Mouse (Mus musculus) testis, adult 2 months (tissue): ENCODE results near the gene Jmjd4.

ENCODE experiments used
- CTCF ChIP-seq: fragments of 200-500 bp; IDR thresholded peaks from 2 replicates; pipeline ENCODE4 v1.5.1; 2012; ENCODE audit warnings: low read depth, mild to moderate bottlenecking, inconsistent platforms, low read length, moderate library complexity; ENCODE audit not compliant: control insufficient read depth, insufficient read depth, insufficient replicate concordance
- POLR2A ChIP-seq: fragments of 200-500 bp; IDR thresholded peaks from 2 replicates; pipeline ENCODE4 v1.6.1; 2012; ENCODE audit warnings: low read depth, mild to moderate bottlenecking, inconsistent platforms, low read length, moderate library complexity; ENCODE audit not compliant: control insufficient read depth

- no peak for TF ChIP-seq CTCF
- no peak for TF ChIP-seq POLR2A
Observed at GRCm38 (mm10) chr11:59496672-59497310, 46.9 kb downstream of the Jmjd4 start.
